Mouse (Mus musculus): ENCODE measurements at regions not wholly inside any gene's neighbourhood (a gene's known extent, or its start where the extent isn't known, plus 50 kb on each side); places are given as distances from the start of the nearest gene placed in this dataset.

DNA sequence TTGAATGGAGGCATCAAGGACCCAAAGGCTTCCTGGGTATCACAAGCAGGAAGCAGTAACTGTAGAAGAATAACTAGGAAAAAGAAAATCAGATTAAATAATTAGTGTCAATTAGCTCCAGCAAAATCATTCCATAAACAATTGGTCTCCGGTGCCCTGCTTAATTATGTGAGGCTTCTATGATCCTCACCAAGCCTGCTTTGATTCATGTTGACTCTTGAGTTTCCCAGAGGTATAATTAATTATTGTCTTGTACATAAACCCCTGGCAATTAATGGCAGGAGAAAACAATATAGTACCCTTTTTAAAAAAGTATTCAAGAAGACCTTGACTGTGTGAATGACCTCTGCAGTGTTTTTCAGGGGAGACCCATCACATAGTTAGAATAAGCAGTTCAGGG, 61.5 kb upstream of the Sp8 start:
- no peak for DNase-seq

DNA sequence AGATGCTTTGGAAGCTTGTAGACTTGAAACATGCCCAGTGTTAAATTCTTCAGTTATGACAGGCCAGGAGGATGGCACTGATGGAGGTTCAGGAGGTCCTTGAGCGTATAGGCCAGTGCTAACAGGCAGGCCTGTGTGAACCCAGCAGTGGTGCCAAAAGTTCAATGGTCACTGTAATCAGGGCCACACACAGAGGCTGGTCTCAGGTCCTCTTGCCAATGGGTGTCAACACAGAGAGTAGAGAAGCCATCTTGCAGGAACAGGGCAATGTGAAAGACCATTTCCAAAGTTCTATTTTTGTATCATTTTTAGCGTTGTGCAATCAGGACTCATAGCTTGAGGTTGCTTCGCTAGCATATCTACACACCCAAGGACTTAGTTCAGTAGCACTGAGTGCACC, 64.2 kb upstream of the Sp8 start:
- DNase-seq: no peak

DNA sequence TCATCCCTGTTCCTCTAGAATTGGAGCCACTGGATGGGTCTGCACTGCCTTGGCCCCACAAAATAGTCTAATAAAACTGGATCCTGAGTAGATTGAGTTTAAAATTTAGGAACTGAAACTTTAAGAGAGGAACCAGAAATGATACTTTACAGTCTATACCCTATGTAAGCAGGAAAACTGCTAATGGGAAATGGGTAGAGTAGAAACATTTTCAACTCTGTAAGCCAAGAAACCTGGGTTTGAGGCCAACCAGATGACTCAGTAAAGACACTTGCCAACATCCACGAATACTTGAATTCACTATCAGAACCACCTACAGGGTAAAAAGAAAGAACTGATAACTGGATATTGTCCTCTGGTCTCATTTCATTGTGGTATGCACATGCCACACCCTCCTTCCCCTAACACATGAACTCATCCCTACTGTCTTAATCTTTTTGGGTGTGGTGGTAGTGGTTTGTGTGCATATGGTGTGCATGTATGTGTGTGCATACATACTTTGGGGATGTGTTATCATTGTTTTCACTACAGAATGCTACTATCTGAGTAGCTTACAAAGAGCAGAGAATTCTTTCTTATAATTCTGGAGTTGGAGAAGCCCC, 70.6 kb upstream of the Sp8 start:
- no peak for DNase-seq

DNA sequence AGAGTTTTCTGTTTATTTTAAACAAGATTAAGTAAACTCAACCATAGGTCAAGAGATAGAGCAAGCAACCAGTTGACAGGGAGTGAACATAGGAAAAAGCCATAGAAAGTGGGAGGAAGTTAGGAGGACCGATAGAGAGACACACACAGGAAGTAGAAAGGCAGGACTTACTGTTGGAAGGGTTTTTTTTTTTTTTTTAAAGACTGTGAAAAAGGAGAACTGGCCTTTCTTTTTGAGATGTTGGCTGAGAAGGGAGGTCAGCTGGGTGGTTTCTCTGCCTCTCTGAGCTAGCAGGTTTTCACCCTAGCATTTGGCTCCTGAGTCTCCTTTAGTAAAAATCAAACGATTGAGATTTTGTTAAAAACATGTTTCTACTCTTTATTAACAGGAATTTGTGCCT, 73.3 kb upstream of the Sp8 start:
- DNase-seq: no peak

DNA sequence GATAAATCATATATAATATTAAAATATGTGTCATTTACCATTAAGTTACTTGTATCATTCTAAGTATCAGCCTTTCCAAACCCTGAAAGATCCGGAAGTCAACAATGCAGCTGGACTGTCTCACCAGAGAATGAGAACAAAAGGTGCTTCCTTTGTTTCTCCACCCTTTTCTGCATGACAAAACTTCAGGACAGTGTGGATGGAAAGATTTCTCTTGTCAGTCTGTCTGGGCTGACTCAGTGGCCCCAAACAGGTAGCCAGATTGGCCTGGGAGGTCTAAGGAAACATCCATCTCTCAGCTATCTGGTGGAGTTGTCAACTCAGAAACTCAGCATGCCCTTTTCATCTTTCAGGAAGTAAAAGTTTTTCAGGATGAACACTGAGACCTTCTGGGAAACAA, 79.7 kb upstream of the Sp8 start:
- no peak for DNase-seq

DNA sequence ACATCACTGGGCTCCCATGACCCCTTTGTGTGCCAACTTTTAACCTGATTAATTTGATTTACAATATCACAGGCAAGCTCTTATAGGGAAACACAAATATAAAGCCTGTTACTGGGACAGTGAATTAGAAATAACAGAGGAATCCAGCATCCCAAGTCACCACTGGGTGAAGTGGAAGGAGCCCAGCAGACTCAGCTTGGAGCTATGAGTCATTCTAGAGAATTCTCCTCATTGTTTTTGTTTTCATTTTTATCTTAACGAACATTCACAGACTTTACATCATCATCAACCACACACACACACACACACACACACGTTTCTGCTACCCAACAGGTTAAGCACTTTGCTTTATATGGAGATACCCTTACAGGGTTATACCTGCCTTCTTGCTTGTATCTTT, 92.1 kb upstream of the Sp8 start:
- no peak for DNase-seq

DNA sequence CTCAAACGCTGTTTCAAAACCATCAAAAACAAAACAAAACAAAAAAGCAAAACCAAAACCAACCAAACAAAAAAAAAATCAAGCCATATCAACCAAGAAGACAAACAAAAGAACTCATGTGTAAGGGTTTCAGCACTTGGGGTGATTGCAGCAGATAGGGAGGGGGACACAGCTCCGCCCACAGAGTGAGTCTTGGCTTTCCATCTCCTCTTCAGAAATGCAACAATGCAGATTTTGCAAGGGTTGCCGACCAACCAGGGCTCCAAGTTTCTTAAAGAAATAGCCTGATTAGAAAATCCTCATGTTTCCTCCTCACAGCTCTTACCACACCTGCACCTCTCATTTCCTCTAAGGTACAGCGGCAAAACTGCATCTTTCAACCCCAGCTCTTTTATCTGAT, 107.0 kb upstream of the Sp8 start:
- no peak for DNase-seq

DNA sequence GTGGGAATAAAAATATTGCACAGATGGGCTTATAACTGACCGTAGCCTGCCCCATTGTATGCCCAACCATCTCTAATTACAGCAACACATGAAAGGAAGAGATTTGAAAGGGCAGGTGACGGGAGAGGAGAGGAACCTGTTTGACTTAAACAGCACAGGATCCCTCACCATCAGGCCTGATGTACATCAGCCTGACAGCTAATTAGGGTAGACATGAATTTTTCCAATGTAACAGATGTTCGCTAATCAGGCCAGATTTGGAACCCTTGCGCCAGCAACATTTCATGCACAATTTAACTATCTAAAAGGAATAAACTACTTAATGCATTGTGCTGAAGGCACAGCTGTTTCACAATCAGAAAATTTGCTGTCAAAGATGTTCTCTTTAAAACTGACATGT, 120.2 kb upstream of the Sp8 start:
- no peak for DNase-seq

DNA sequence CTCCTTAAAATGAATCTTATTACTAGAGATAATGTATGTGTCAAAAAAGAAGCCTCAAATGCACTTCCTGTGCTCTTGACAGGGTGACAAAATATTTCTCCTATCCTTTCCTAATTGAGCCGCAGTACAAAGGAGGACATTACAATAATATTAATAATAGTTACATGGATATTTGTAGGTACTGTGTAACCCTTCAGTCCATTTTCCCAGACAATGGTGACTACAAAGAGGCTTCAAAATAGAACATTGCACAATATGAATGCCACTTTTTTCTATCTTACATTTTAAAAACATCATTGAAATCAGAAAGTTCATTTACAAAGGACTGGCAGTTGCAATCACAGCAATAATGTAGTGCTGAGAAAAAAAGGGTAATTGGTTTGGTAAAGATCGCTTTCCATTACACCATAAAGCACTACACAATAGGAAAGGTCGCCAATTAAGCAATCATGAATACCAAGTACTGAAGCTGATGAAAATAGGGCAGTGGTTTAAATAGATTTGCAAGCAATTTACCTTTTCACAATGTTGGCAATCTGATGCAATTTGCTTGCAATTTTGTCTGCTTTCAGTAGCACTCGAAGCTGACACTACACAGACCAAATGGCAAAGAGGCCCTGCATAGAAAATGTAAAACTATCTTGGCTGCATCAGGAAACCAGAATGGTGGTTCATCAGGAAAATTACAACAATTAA, 126.1 kb upstream of the Sp8 start:
- no peak for DNase-seq

DNA sequence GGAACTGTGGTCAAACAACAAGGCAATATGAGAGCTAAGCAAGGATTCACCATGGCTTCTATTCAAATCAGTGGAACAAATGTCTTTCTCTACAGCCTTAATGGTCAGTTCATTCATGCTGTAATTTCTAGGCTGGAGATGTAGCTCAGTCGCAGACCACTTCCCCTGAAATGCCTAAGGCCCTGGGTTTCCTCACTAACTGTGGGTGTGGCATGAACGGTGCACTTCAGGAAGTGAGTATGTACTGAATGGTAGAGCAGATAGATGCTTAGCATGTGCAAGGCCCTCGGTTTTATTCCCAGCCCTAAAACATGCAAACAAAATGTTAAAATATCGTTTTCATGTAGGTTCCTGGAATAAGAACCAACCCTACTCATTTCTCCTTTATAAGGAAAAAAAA, 129.3 kb upstream of the Sp8 start:
- DNase-seq: no peak

DNA sequence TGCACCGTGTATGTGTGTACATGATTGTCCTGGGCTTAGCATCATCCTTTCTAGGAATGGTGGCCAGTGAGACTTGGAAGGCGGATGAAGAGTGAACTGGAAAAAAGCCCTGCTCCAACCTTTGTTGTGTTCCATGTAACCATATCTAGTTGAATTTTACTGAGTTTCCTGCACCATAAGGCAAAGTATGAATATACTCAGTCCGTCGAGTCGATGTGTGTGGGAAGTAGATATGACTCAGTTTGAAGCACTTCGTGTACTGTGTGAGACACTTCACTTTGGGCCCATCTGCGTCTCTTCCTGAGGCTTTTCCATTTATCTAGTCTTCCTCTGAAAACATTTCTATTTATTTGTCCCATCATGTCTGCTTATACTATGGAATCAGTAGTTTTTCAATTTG, 139.5 kb upstream of the Sp8 start:
- DNase-seq: no peak

DNA sequence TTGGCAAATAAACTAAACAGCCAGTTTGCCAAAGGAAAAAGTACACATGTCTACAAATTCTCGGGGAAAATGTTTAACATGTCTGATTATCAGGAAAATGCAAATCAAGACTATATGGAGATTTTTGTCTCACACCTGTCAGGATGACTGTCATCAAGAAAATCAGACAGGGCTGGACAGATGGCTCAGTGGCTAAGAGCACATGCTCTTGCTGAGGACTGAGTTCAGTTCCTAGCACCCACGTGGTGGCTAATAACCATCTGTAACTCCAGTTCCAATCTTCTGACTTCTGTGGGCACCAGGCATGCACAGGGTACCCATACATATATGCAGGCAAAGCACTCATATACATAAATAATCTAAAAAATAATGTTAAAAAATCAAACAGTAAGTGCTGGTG, 141.3 kb upstream of the Sp8 start:
- no peak for DNase-seq

DNA sequence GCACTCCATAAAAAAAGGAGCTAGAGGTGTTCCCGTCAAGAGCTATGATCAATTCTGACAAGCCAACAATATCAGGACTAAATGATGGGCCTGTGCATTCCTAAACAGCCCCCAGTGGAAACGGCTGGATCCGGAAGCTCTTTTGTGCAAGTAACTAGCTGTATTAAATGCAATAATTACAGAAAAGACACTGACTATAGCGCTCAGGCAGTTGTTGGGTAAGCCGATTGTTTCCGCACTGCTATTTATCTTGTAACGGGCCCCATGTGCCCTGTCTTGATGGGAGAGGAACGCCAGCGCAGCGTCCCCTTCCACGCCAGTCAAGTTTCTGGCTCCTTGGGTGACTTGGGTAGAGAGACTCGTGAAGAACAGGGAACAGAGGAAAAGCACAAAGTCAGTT, 142.4 kb upstream of the Sp8 start:
- no peak for DNase-seq

DNA sequence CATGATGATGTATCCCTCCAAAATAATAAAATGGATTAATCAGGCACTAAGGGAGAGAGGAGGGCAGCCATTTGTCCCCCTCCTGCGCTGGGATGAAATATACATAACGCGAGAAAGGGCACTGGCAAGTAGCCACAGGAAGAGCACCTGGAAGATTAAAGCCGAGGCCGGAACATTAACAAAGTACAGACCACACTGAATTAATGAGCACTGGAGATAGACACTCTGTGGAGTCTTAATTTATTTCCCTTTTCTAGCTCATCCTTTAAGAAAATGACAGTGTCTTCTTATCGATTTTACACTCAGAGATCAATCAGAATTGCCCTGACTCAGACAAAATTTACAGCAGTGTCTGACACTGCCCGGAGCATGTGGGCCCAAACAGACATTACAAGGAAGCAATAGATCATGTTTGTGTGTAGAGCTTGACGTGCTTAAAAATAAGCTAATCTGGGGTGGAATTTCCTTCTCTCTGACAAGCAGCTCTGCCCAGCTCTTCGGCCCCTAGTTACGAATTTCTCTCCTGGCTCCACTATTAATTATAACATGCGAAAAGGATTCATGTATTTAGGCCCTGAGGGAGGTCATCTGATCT, 143.0 kb upstream of the Sp8 start:
- DNase-seq: no peak

DNA sequence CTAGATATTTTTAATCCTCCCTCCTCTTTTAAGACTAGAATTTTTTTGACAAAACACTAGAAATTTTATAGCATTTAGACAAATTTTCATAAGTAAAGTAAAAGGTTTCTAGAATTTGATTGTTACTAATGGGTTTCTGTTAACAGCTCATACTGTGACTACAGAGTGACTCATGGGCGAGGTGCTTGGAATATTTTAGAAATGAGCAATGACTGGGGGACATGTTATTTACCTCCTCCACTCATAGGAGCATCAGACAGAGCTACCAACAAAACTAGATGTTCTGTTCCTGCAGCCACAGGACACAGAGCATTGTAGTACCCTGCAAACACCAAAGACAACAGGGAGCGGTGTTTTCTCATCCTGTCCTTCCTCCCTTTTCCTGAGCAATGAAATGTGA, 144.3 kb upstream of the Sp8 start:
- no peak for DNase-seq

DNA sequence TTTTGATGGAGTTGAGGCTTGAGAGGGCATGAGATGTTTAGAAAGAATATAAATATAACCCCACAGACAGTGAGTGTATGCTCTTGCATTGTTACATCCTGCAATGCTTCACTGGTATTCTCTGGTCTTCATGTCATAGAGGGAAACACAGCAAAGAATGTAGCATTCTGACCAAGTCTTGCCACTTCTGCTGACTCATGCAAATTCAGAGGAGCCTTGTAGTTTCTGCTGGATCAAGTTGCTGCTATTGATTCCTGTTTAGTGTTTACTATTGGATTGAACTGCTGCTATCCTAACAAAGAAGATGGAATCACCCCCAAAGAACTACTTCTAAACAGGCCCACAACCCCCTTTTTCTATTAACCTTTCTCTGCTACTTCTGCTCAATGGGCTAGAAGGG, 148.0 kb upstream of the Sp8 start:
- no peak for DNase-seq

DNA sequence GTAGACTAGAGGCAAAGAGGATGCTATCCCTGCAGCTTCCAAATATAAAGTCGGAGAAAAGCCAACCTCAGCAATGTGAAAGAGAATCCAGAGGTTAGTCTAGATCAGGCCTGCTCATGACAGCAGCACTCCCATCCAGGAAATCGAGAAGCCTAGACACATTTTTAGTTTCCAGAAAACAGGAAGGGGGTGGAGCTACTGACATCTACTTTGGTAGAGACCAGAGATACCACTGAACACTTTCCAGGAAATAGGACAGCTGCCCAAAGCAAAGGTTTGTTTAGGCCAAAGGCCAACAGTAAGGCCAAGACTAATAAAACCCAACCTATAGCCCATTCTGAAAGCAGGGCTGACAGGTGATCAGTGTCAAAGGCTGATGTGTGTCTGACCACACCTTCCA, 151.4 kb upstream of the Sp8 start:
- DNase-seq: no peak

DNA sequence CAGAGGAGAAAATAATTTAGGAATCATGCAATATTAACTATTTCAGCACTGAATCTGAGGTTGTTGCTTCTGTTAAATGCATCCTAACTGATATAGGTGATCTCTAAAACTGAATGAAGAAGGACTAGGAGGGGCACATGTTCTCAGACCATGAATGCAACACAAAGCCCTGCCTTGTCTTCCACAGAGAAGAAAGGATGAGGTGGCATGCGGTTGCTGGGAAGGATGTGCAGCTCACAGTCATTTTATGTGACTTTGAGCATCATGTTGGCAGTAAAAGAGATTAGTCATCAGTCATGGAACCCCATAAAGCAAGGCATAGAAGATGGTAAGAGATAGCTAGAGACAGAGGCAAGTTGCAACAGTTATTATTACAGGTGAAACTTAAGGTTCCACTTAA, 163.2 kb upstream of the Sp8 start:
- DNase-seq: no peak

DNA sequence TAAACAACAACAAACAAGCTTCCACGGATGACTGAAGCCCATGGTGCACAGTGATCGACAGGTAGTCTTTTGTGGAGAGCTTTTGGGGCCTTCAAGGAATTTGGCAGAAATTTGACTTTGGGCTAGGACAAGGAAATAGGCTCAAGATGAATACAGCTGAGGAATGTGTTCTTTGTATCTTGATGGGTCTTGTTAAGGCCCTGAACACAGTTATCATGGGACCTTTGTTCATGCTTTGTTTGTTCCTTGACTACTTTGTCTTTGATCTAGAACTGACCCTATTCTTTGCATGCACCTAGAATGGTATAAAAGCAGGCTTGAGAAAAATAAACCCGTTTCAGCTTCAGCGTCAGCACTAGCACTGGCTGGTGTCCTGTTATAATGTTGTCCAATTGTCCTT, 168.1 kb upstream of the Sp8 start:
- no peak for DNase-seq

DNA sequence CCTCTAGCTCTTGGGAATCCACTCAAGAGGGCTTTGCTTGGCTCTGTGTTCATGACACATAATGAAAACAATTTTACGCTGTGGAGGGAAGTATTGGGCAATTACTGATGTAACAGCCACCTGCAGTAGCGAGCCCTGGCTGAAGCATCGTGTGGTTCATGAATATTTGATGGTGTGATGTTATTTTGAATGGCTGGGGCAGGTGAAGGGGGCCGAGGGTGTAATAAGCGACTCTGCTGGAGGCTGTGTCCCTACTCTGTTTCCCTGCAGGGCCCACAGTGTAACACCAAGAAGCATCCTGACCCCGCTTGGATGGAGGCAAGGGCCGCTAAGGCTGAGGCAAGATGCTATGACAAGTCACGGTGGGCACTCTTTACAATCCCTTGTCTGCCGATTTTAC, 184.6 kb upstream of the Sp8 start:
- no peak for DNase-seq

DNA sequence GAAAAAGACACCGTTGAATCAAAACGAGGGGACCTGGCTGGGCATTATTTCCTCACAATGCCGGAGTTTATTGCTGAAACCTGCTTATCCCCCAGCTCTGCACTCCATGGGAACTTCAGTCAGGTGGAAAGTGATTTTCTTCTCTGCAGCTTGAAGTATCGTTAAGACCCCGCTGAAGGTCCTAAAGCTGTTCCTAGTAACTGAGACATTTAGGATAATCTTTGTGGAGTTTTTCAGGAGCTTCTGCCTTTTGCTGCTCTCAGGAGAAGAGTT, 185.0 kb upstream of the Sp8 start:
- no peak for DNase-seq

DNA sequence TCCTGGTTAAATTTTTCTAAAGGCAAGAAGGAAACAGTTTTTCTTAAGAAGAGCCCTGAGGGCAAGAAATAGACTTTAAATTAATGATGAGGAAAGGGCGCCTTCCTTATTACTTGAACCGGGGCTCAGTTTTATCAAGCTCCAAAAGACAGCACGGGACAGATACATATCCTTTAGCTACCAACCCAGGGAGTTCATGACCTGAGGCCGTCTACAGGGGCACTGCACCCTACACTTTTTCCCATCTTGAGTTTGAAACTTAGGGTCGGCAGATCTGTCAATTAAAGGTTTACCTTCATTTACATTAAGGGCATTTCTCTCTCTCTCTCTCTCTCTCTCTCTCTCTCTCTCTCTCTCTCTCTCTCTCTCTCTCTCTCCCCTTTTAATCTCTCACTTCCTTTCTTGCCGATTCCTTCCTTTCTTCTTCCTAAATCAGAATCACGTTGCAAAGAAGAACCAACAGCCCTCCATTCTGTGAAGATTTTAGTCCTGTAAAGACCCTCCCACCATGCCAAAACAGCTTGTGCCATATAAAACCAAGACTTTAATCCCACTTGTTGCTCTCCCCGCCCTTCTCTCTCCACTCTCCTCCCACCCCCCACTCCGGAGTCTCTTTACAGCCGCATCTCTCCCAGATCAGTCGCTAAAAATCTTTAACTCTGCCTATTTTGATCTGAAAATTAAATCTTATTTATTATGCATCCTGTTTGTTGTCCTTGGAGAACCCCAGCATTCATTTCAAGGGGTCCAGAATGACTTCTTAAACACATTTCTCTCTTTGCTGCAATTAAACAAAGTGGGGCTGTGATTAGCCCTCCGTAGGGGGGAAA, 185.5 kb upstream of the Sp8 start:
- DNase-seq: no peak

DNA sequence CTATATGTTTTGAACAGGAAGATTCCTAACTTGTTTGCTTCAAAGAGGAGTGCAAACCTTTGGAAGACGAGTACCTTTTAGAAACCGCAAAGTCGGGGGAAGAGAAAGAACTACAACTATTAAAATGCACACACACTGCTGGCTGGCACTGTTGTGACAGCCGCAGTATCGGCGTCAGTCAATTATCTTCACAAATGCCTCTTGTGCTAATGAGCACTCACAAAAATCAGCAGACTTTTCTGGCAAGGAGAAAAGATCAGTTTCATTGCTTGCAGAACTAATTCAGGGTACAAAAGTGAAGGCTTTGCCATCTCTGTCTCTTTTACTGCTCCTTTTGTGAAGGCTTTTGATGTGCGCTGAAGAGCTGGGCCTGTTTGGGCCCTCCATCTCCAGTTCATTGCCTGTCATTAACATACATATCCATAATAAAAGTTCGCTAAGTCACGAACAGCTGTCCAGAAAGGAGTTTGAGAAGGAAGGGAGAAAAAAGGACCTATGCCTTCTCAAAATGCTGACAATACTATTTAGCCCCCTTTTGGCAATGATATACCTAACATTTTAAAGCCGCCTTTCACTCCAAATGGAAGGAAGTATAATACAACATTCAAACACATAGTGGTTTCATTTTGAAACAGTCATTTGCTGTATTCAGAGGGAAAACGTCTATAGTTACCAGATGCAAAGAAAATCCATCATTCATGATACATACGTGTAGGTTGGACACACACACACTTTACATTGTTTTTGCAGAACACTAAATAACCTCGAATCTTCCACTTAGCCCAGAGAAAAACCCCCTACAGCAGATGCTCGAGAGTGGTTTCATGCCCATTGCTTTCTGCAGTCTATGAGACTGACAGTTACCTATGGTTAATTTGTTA, 186.6 kb upstream of the Sp8 start:
- DNase-seq: no peak
